Mouse (Mus musculus) lung, adult 2 months (tissue): Measurements from ENCODE around the gene Vps13d.

Experiments used
- CTCF ChIP-seq: fragments of 200-500 bp; IDR thresholded peaks from 2 replicates; pipeline ENCODE4 v1.5.1; 2011; ENCODE audit warnings: mild to moderate bottlenecking, low read length, control low read depth; ENCODE audit not compliant: insufficient read depth
- POLR2A ChIP-seq: fragments of 200-500 bp; IDR thresholded peaks from 2 replicates; pipeline ENCODE4 v1.6.1; 2011; ENCODE audit warnings: low read depth, mild to moderate bottlenecking, control low read depth, low read length, borderline replicate concordance; ENCODE audit errors: extremely low read depth

DNA sequence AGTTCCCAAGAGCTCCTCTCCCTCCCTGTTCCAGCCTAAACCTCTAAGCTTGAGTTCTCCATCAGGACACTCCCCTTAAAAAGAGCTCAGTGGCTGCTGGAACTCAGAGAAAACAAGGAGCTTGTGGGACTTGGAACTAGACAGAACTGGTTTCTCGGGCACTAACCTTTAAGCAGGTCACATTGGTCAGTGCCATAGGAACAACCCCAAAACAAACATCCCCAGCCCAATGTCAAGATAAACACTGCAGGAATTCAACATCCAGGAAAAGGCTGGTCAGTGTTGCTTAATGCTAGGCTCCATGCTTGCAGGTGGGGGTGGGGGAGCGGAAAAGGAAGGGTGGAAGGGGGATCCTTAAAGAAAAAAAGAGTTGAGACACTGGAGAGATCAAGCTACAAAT lies 120.5 kb downstream of the Vps13d start:
- TF ChIP-seq CTCF (no peak), POLR2A (no peak)
